Comparison of ENCODE assay signal across 8 mouse cellular contexts in genomic region chr10:30842228-30842627, GRCm38 (mm10). TPM values are rescaled to one million over a fixed set of nuclear protein-coding genes. Genes with fewer than 3 reads are reported as not detected.
DNase-seq lines count a peak whose midpoint lies in the region; ATAC-seq and TF ChIP-seq lines count a peak whose summit lies in the region.

No protein-coding gene starts in this region.

- H3K9me3 ChIP-seq in heart, embryonic 13.5 days, result no peaks in the 10 kb centered on the region
- no peaks in the 10 kb centered on the region for H3K9me3 ChIP-seq in G1E (replicated peaks)
- H3K9me3 ChIP-seq in hindbrain, embryonic 11.5 days (ENCODE audit: control insufficient read depth, low read length), result no peaks in the 10 kb centered on the region
- H3K9me3 ChIP-seq in megakaryocyte, embryonic 14.5 days, result no peaks in the 10 kb centered on the region; the same call in 1 of the 2 replicates

- H3K27me3 ChIP-seq in heart, embryonic 13.5 days (replicated peaks), result peaks cover 43% of the 10 kb centered on the region
- H3K27me3 ChIP-seq in G1E (ENCODE audit: insufficient read depth, low read length), result peaks cover 37% of the 10 kb centered on the region
- H3K27me3 ChIP-seq in hindbrain, embryonic 11.5 days (ENCODE audit: control insufficient read depth, insufficient read depth, low read length), result peaks cover 16% of the 10 kb centered on the region
- peaks cover 74% of the 10 kb centered on the region for H3K27me3 ChIP-seq in megakaryocyte, embryonic 14.5 days (replicated peaks)

- TF ChIP-seq CTCF in G1E (IDR thresholded peaks at IDR 0.05; ENCODE audit: low read depth, low read length), result no peak

- peak overlapping the region; percentile 82 for H3K4me3 ChIP-seq in heart, embryonic 13.5 days
- peak overlapping the region; percentile 72 for H3K4me3 ChIP-seq in G1E (ENCODE audit: low read depth, low read length)
- H3K4me3 ChIP-seq in hindbrain, embryonic 11.5 days (ENCODE audit: low read depth, low read length), result peak overlapping the region; percentile 61
- peak overlapping the region; percentile 91 for H3K4me3 ChIP-seq in megakaryocyte, embryonic 14.5 days (replicated peaks)

- intact Hi-C loops in heart, postnatal 14 days (cut with DNase I), result loop anchor here (10.0 kb wide), 1 partner anchor 763 kb away; the partner anchor contains the start of gene Rnf217

- peak overlapping the region; percentile 94 for H3K27ac ChIP-seq in heart, embryonic 13.5 days (replicated peaks)
- 0 out of 2 replicates have a peak overlapping the region, but pooled peaks have one; percentile 7 for H3K27ac ChIP-seq in hindbrain, embryonic 11.5 days (ENCODE audit: low read depth, low read length)

- peaks cover 47% of the 10 kb centered on the region for H3K4me1 ChIP-seq in heart, embryonic 13.5 days
- H3K4me1 ChIP-seq in G1E (ENCODE audit: insufficient read depth, low read depth, low read length), result peaks cover 17% of the 10 kb centered on the region
- no peaks in the 10 kb centered on the region; the same call in 1 of the 2 replicates for H3K4me1 ChIP-seq in hindbrain, embryonic 11.5 days (replicated peaks; ENCODE audit: control insufficient read depth, insufficient read depth, low read length)
- H3K4me1 ChIP-seq in megakaryocyte, embryonic 14.5 days, result peaks cover 30% of the 10 kb centered on the region

- peak overlapping the region; percentile 78 for H3K4me2 ChIP-seq in heart, embryonic 13.5 days
- peak overlapping the region; percentile 88 for H3K4me2 ChIP-seq in hindbrain, embryonic 11.5 days (replicated peaks; ENCODE audit: low read depth, low read length)

- peak overlapping the region; percentile 96 for H3K9ac ChIP-seq in heart, embryonic 13.5 days
- H3K9ac ChIP-seq in hindbrain, embryonic 11.5 days (ENCODE audit: low read depth, low read length), result peak overlapping the region; percentile 52; the same call in 1 of the 2 replicates

- peaks cover 1% of the 10 kb centered on the region for H3K36me3 ChIP-seq in heart, embryonic 13.5 days
- H3K36me3 ChIP-seq in G1E (replicated peaks), result no peaks in the 10 kb centered on the region
- no peaks in the 10 kb centered on the region for H3K36me3 ChIP-seq in hindbrain, embryonic 11.5 days (ENCODE audit: control insufficient read depth, insufficient read depth, low read length)
- no peaks in the 10 kb centered on the region for H3K36me3 ChIP-seq in megakaryocyte, embryonic 14.5 days (replicated peaks; ENCODE audit: low read length)

- no peak for DNase-seq in heart, postnatal 14 days
- DNase-seq in G1E (ENCODE audit: low spot score), result peak; percentile 4
- DNase-seq in hindbrain, embryonic 11.5 days (ENCODE audit: low spot score), result no peak
- no peak for DNase-seq in spleen, adult 12 weeks (ENCODE audit: low spot score)
- DNase-seq in right cerebral cortex, postnatal 25 days, result no peak
- DNase-seq in testis, postnatal 10 days (ENCODE audit: low spot score), result no peak

- peak; percentile 26; the same call in 1 of the 2 replicates for ATAC-seq in heart, embryonic 13.5 days (ENCODE audit: extremely low read depth, insufficient number of reproducible peaks, low FRiP score, low TSS enrichment)
- no peak for ATAC-seq in G1E (ENCODE audit: extremely low read depth, insufficient number of reproducible peaks, low FRiP score, poor library complexity, severe bottlenecking)
- peak; percentile 66 for ATAC-seq in hindbrain, embryonic 11.5 days (ENCODE audit: low FRiP score)

- under 1% methylated on average over 29 of the region's 29 CpGs for WGBS in heart, embryonic 13.5 days
- under 1% methylated on average over 29 of the region's 29 CpGs for WGBS in hindbrain, embryonic 11.5 days

RNA-seq across cellular contexts. Expression of gene Hey2, which starts 0.4 kb away (rescaled TPM):
- 39.7 and 41.2 TPM in 2 replicates for polyA plus RNA-seq in heart, embryonic 13.5 days (2015; fragmentation: Nextera tagmentation; extraction: Ambion mirVana)
- total RNA-seq in heart, postnatal 14 days (2021), result 1 to 10 TPM; 5.1 to 5.8 TPM
- total RNA-seq in G1E (2014; fragmentation: Nextera tagmentation) (not detected in 2 replicates), G1E (2017) (0.44 and 0.52 TPM in 2 replicates)
- polyA plus RNA-seq in G1E (2012), result 0.02 TPM in 1 of 2 replicates, not detected in the other
- polyA plus RNA-seq in hindbrain, embryonic 11.5 days (2014; fragmentation: Nextera tagmentation; extraction: Ambion mirVana), result 4.9 and 7.3 TPM in 2 replicates
- not detected in 2 replicates for polyA plus RNA-seq in megakaryocyte, embryonic 14.5 days (2012; ENCODE audit: insufficient read depth, low replicate concordance)

RNA-seq across cellular contexts. Expression of gene Ncoa7, which starts 39.1 kb away (rescaled TPM):
- 7.1 and 7.2 TPM in 2 replicates for polyA plus RNA-seq in heart, embryonic 13.5 days (2015; fragmentation: Nextera tagmentation; extraction: Ambion mirVana)
- 1 to 10 TPM; 6.4 TPM for total RNA-seq in heart, postnatal 14 days (2021)
- total RNA-seq in G1E (2014; fragmentation: Nextera tagmentation) (36.2 and 50.1 TPM in 2 replicates), G1E (2017) (15.4 and 16.6 TPM in 2 replicates)
- 16.3 and 18.0 TPM in 2 replicates for polyA plus RNA-seq in G1E (2012)
- polyA plus RNA-seq in hindbrain, embryonic 11.5 days (2014; fragmentation: Nextera tagmentation; extraction: Ambion mirVana), result 9.3 and 9.7 TPM in 2 replicates
- polyA plus RNA-seq in megakaryocyte, embryonic 14.5 days (2012; ENCODE audit: insufficient read depth, low replicate concordance), result 2.1 and 8.1 TPM in 2 replicates
